In genomic region chr4:89138361-89138651, GRCm38 (mm10) we compare ENCODE assay signal across 9 mouse cellular contexts. TPM values are rescaled to one million over a fixed set of nuclear protein-coding genes. Genes with fewer than 3 reads are reported as not detected.
DNase-seq lines count a peak whose midpoint lies in the region; ATAC-seq and TF ChIP-seq lines count a peak whose summit lies in the region.
"Had no signal": no experiment of that assay in that cellular context is flagged by ENCODE, and none has a peak within 500 bp of the region (broad histone marks: within the 10 kb centered on the region; RNA-seq: fewer than 3 reads in every experiment).

No protein-coding gene starts in this region.

- TF ChIP-seq CTCF in heart, adult 2 months (IDR thresholded peaks at IDR 0.05), result no peak
- no peak for TF ChIP-seq CTCF in liver, postnatal 0 days (IDR thresholded peaks at IDR 0.05; ENCODE audit: low read depth)

- DNase-seq in heart, adult 2 months, result no peak
- DNase-seq in heart, postnatal 10 days, result no peak
- DNase-seq in ES-E14 (ENCODE audit: low read depth, low spot score), result no peak
- DNase-seq in liver, postnatal 0 days, result no peak
- no peak for DNase-seq in left cerebral cortex, adult 9 months (ENCODE audit: low spot score in 2 of 2)
- no peak for DNase-seq in right cerebral cortex, postnatal 36 days (ENCODE audit: low spot score in 2 of 2)
- no peak for DNase-seq in adrenal gland, postnatal 4 days (ENCODE audit: low spot score in 2 of 2)
- DNase-seq: cerebellum, adult 9-11 months had no signal

- no peak for ATAC-seq in heart, embryonic 16.5 days (replicated peaks; ENCODE audit: extremely low read depth, insufficient read depth, low FRiP score)
- ATAC-seq in liver, postnatal 0 days, result no peak

- TF ChIP-seq POLR2A in heart, adult 2 months (IDR thresholded peaks at IDR 0.05; ENCODE audit: insufficient read depth, low read depth, low read length), result no peak

- peak overlapping the region; percentile 73 for H3K4me2 ChIP-seq in heart, embryonic 16.5 days (ENCODE audit: low read depth, low read length)
- peak overlapping the region; percentile 98 for H3K4me2 ChIP-seq in liver, postnatal 0 days (ENCODE audit: low read depth, low read length)

- H3K4me1 ChIP-seq in heart, adult 2 months (ENCODE audit: control insufficient read depth, insufficient read depth, low read length), result peaks cover 12% of the 10 kb centered on the region
- H3K4me1 ChIP-seq in ES-E14 (ENCODE audit: control insufficient read depth in 2 of 2, insufficient read depth in 2 of 2, low read length in 2 of 2, poor library complexity in 1 of 2), result peaks cover 0 to 2% of the 10 kb centered on the region in 2 experiments; a peak in 1 of 4 replicates
- H3K4me1 ChIP-seq in heart, embryonic 16.5 days (ENCODE audit: control insufficient read depth, insufficient read depth, low read length), result peaks cover 44% of the 10 kb centered on the region
- peaks cover 6% of the 10 kb centered on the region for H3K4me1 ChIP-seq in liver, postnatal 0 days (ENCODE audit: insufficient read depth)

- in situ Hi-C loops in ES-E14 (cut with MboI; ENCODE audit: low sequenced_read_pairs in 2 of 2, unreplicated experiment in 2 of 2), result loop anchor here in 1 of 2 experiments (25.0 kb wide), 1 partner anchor 374 kb away; no protein-coding TSS in a partner anchor

- peaks cover 2% of the 10 kb centered on the region; the same call in 1 of the 2 replicates for H3K36me3 ChIP-seq in heart, adult 2 months (ENCODE audit: control insufficient read depth, insufficient read depth, low read length)
- 0 out of 2 replicates have a peak, but pooled peaks cover 5% of the 10 kb centered on the region for H3K36me3 ChIP-seq in ES-E14 (ENCODE audit: control insufficient read depth, insufficient read depth, low read length, poor library complexity, severe bottlenecking)
- no peaks in the 10 kb centered on the region for H3K36me3 ChIP-seq in heart, embryonic 16.5 days (ENCODE audit: control insufficient read depth, insufficient read depth)
- no peaks in the 10 kb centered on the region for H3K36me3 ChIP-seq in liver, postnatal 0 days (replicated peaks; ENCODE audit: insufficient read depth, low read length)

- H3K27ac ChIP-seq in heart, adult 2 months, result peak overlapping the region; percentile 88
- no peak overlapping the region for H3K27ac ChIP-seq in ES-E14 (ENCODE audit: insufficient read depth, low read depth, low read length, poor library complexity, severe bottlenecking)
- H3K27ac ChIP-seq in heart, embryonic 16.5 days (ENCODE audit: low read length), result peak overlapping the region; percentile 89
- no peak overlapping the region for H3K27ac ChIP-seq in liver, postnatal 0 days (ENCODE audit: low read depth)

- 42% methylated on average over 4 of the region's 4 CpGs for WGBS in heart, adult 2 months
- WGBS in heart, embryonic 16.5 days, result 19% methylated on average over 4 of the region's 4 CpGs
- 27% methylated on average over 4 of the region's 4 CpGs for WGBS in liver, postnatal 0 days (ENCODE audit: insufficient replicate concordance)

- peak overlapping the region; percentile 46 for H3K9ac ChIP-seq in heart, adult 2 months (ENCODE audit: low read depth, low read length)
- peak overlapping the region; percentile 64; the same call in 1 of the 2 replicates for H3K9ac ChIP-seq in ES-E14 (ENCODE audit: insufficient read depth, low read depth, low read length, poor library complexity, severe bottlenecking)
- peak overlapping the region; percentile 86 for H3K9ac ChIP-seq in heart, embryonic 16.5 days (ENCODE audit: low read length)
- no peak overlapping the region for H3K9ac ChIP-seq in liver, postnatal 0 days (replicated peaks)

- peak overlapping the region; percentile 99 for H3K4me3 ChIP-seq in heart, adult 2 months
- H3K4me3 ChIP-seq in ES-E14 (ENCODE audit: insufficient read depth in 1 of 2, low read depth in 1 of 2, low read length in 2 of 2, poor library complexity in 1 of 2, severe bottlenecking in 1 of 2), result peak overlapping the region; percentile 73 to 79
- peak overlapping the region; percentile 78 for H3K4me3 ChIP-seq in heart, embryonic 16.5 days (ENCODE audit: low read length)
- H3K4me3 ChIP-seq in liver, postnatal 0 days (ENCODE audit: low read depth, low read length), result peak overlapping the region; percentile 76; the same call in 1 of the 2 replicates

- H3K9me3 ChIP-seq in ES-E14 (ENCODE audit: control insufficient read depth, insufficient read depth, low read depth, low read length), result no peaks in the 10 kb centered on the region
- H3K9me3 ChIP-seq in heart, embryonic 16.5 days (replicated peaks; ENCODE audit: control insufficient read depth, low read length), result no peaks in the 10 kb centered on the region
- H3K9me3 ChIP-seq in liver, postnatal 0 days (ENCODE audit: low read length), result no peaks in the 10 kb centered on the region

- intact Hi-C loops in heart, adult 2 months (cut with DNase I), result no loop called here
- intact Hi-C loops in heart, postnatal 10 days (cut with DNase I), result loop anchor here (5.0 kb wide), 1 partner anchor 416 kb away; the partner anchor contains the start of genes Gm26566 and Klhl9

- no peaks in the 10 kb centered on the region for H3K27me3 ChIP-seq in heart, adult 2 months (ENCODE audit: control insufficient read depth, insufficient read depth, low read length)
- no peaks in the 10 kb centered on the region for H3K27me3 ChIP-seq in heart, embryonic 16.5 days (ENCODE audit: control insufficient read depth, insufficient read depth, low read length)
- no peaks in the 10 kb centered on the region for H3K27me3 ChIP-seq in liver, postnatal 0 days (ENCODE audit: insufficient read depth, low read length)

- TF ChIP-seq EP300 in heart, adult 2 months (IDR thresholded peaks at IDR 0.05; ENCODE audit: insufficient read depth, low read depth, low read length), result no peak
- no peak for TF ChIP-seq EP300 in liver, postnatal 0 days (IDR thresholded peaks at IDR 0.05; ENCODE audit: low read depth)

- 0 out of 2 replicates have a peak, but pooled peaks cover 2% of the 10 kb centered on the region for H3K79me2 ChIP-seq in heart, adult 2 months (replicated peaks; ENCODE audit: control insufficient read depth, insufficient read depth, low read length)

TF ChIP-seq in ES-E14, 5 proteins besides CTCF, POLR2A, EP300 and RAD21:
- no peak for TF ChIP-seq HCFC1 (IDR thresholded peaks at IDR 0.05; ENCODE audit: borderline replicate concordance, insufficient read depth, low read length)
- TF ChIP-seq CHD2 (IDR thresholded peaks at IDR 0.05; ENCODE audit: low read depth, low read length), result no peak
- no peak for TF ChIP-seq ZC3H11A (IDR thresholded peaks at IDR 0.05; ENCODE audit: borderline replicate concordance, low read depth, low read length)
- TF ChIP-seq ZNF384 (IDR thresholded peaks at IDR 0.05; ENCODE audit: low read depth, low read length), result no peak
- TF ChIP-seq MAFK (IDR thresholded peaks at IDR 0.05; ENCODE audit: insufficient read depth, low read depth, low read length), result no peak

RNA-seq across cellular contexts. Expression of gene Mtap, which starts 1.4 kb away (rescaled TPM):
- total RNA-seq in heart, adult 2 months (2021), result 10 to 100 TPM; 19.8 to 22.0 TPM
- 8.3 and 14.0 TPM in 2 replicates for polyA plus RNA-seq in heart, adult 2 months (2012; rRNA removed)
- total RNA-seq in heart, postnatal 10 days (2021), result 10 to 100 TPM; 21.5 to 25.2 TPM
- total RNA-seq in ES-E14 (2012; rRNA removed), result 35.5 and 59.3 TPM in 2 replicates
- polyA plus RNA-seq in heart, embryonic 16.5 days (2015; fragmentation: Nextera tagmentation; extraction: Ambion mirVana), result 50.6 and 61.8 TPM in 2 replicates
- 10.6 and 11.6 TPM in 2 replicates for polyA plus RNA-seq in liver, postnatal 0 days (2015; fragmentation: Nextera tagmentation; extraction: Ambion mirVana)
- total RNA-seq in adrenal gland, postnatal 4 days (2021), result 10 to 100 TPM; 38.8 to 40.7 TPM

Comparison
In these comparisons a context has a peak if more than half of its experiments do, and no peak if none do; other contexts are left out.
1. H3K27ac ChIP-seq: peak in heart, adult 2 months (single experiment) and heart, embryonic 16.5 days (single experiment); none in ES-E14 (single experiment) and liver, postnatal 0 days (single experiment).
2. Peak in every context shown above with its lines, with median percentiles within 50 percentile points of each other: H3K4me3 ChIP-seq.